Mouse (Mus musculus) intestine, embryonic 16.5 days (tissue): ENCODE results near the gene Flnb. TPM values are rescaled to one million over a fixed set of nuclear protein-coding genes. Genes with fewer than 3 reads are reported as not detected.

Experiments used
- ATAC-seq: fragments of 200-750 bp; cut with Nextera tagmentation; 2 replicates; pipeline ENCODE4 v1.8.0; 2017; ENCODE audit warnings: moderate TSS enrichment, moderate library complexity
- H3K27ac ChIP-seq: fragments of 300-500 bp; sonication (generic); 2 replicates; pipeline ENCODE4 v1.5.1; 2014; ENCODE audit warnings: mild to moderate bottlenecking, low read length
- H3K27me3 ChIP-seq: fragments of 300-500 bp; sonication (generic); replicated peaks from 2 replicates; pipeline ENCODE4 v1.6.1; 2014; ENCODE audit warnings: low read length, control low read depth, mixed read lengths; ENCODE audit not compliant: control insufficient read depth, insufficient read depth
- H3K36me3 ChIP-seq: fragments of 300-500 bp; sonication (generic); 2 replicates; pipeline ENCODE4 v1.6.1; 2014; ENCODE audit warnings: low read length, control low read depth; ENCODE audit not compliant: control insufficient read depth, insufficient read depth
- H3K4me1 ChIP-seq: fragments of 300-500 bp; sonication (generic); 2 replicates; pipeline ENCODE4 v1.6.1; 2014; ENCODE audit warnings: low read length, control low read depth, mixed read lengths; ENCODE audit not compliant: control insufficient read depth, insufficient read depth
- H3K4me2 ChIP-seq: fragments of 300-500 bp; sonication (generic); 2 replicates; pipeline ENCODE4 v1.6.1; 2014; ENCODE audit warnings: low read depth, low read length, control low read depth
- H3K4me3 ChIP-seq: fragments of 300-500 bp; sonication (generic); 2 replicates; pipeline ENCODE4 v1.5.1; 2014; ENCODE audit warnings: mild to moderate bottlenecking, low read length
- H3K9ac ChIP-seq: fragments of 300-500 bp; sonication (generic); 2 replicates; pipeline ENCODE4 v1.6.1; 2014; ENCODE audit warnings: low read depth, low read length
- H3K9me3 ChIP-seq: fragments of 300-500 bp; sonication (generic); 2 replicates; pipeline ENCODE4 v1.6.1; 2016; ENCODE audit warnings: low read length, control low read depth; ENCODE audit not compliant: control insufficient read depth
- WGBS: fragments of 180-500 bp; shearing (Covaris S2); extraction: QIAGEN DNeasy Blood & Tissue Kit; methylation state at CpG from one replicate; pipeline ENCODE4 v1.1.7; 2014; 5-methylcytosine and 5-hydroxymethylcytosine counted together
- polyA plus RNA-seq: library from polyadenylated mRNA; unstranded; fragments of >200 nt; fragmentation: Nextera tagmentation; extraction: Ambion mirVana; gene quantifications from 2 replicates; pipeline ENCODE4 v1.2.1, GENCODE M21; 2015

Gene Flnb
- polyA plus RNA-seq, 1 experiment from 2014 or later: 14.7 TPM

DNA sequence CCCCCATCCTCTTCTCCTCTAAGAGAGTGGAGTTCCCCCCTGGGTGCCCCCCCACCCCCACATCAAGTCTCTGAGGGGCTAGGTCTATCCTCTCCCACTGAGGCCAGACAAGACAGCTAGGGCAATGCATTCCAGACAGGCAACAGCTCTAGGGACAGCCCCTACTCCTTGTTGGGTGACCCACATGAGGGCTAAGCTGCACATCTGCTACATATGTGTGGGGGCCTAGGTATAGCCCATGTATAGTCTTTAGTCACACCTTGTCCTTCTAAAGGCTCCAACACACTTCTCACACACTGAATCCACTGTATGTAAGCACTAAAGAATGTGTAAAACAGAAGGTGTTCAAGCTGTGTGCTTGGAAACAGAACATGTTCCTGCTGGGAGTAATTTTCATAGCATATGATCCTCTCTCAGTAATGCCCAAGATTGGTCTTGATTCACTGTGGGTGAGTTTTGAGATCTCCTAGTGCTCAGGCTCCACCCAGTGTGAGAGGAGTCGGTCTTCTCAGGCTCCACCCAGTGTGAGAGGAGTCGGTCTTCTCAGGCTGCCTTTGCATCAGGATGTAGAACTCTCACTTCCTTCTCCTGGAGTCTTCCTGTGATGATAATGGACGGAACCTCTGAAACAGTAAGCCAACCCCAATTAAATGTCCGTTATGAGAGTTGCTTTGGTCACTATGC, 13.7 kb upstream of the Flnb start:
- no peak for ATAC-seq
- H3K4me3 ChIP-seq: no peak overlapping the region
- no peaks in the 10 kb centered on the region; the same call in 1 of the 2 replicates for H3K9me3 ChIP-seq
- H3K4me2 ChIP-seq: no peak overlapping the region
- H3K27me3 ChIP-seq: no peaks in the 10 kb centered on the region
- peaks cover 4% of the 10 kb centered on the region; the same call in 1 of the 2 replicates for H3K4me1 ChIP-seq
- no peaks in the 10 kb centered on the region for H3K36me3 ChIP-seq
- H3K27ac ChIP-seq: no peak overlapping the region
- WGBS: 52% methylated on average over 4 of the region's 4 CpGs
- H3K9ac ChIP-seq: no peak overlapping the region

GRCm38 (mm10) chr14:7804558-7804905, 13.2 kb upstream of the Flnb start:
- H3K27me3 ChIP-seq: no peaks in the 10 kb centered on the region
- H3K4me2 ChIP-seq: no peak overlapping the region
- 86% methylated on average over 2 of the region's 2 CpGs for WGBS
- no peaks in the 10 kb centered on the region; the same call in 1 of the 2 replicates for H3K9me3 ChIP-seq
- ATAC-seq: no peak
- H3K4me1 ChIP-seq: peaks cover 9% of the 10 kb centered on the region
- H3K9ac ChIP-seq: no peak overlapping the region
- H3K4me3 ChIP-seq: no peak overlapping the region
- H3K27ac ChIP-seq: no peak overlapping the region
- no peaks in the 10 kb centered on the region for H3K36me3 ChIP-seq

- H3K4me1 ChIP-seq: peaks cover 10% of the 10 kb centered on the region
- no peaks in the 10 kb centered on the region for H3K36me3 ChIP-seq
- H3K4me2 ChIP-seq: no peak overlapping the region
- H3K27ac ChIP-seq: peak overlapping the region; percentile 38; the same call in 1 of the 2 replicates
- 53% methylated on average over 4 of the region's 4 CpGs for WGBS
- no peaks in the 10 kb centered on the region; the same call in 1 of the 2 replicates for H3K9me3 ChIP-seq
- peak; percentile 80 for ATAC-seq
- no peaks in the 10 kb centered on the region for H3K27me3 ChIP-seq
- no peak overlapping the region for H3K9ac ChIP-seq
- H3K4me3 ChIP-seq: no peak overlapping the region
Measured at GRCm38 (mm10) chr14:7807711-7808110, 10.0 kb upstream of the Flnb start.

- H3K27me3 ChIP-seq: no peaks in the 10 kb centered on the region
- peak overlapping the region; percentile 40; the same call in 1 of the 2 replicates for H3K9ac ChIP-seq
- peaks cover 10% of the 10 kb centered on the region for H3K4me1 ChIP-seq
- H3K4me2 ChIP-seq: no peak overlapping the region
- WGBS: 61% methylated on average over 11 of the region's 11 CpGs
- H3K9me3 ChIP-seq: no peaks in the 10 kb centered on the region; the same call in 1 of the 2 replicates
- no peaks in the 10 kb centered on the region for H3K36me3 ChIP-seq
- H3K4me3 ChIP-seq: no peak overlapping the region
- H3K27ac ChIP-seq: peak overlapping the region; percentile 73
- ATAC-seq: peak; percentile 39
Measured at GRCm38 (mm10) chr14:7808501-7808981, 9.2 kb upstream of the Flnb start.

- 68% methylated on average over 12 of the region's 12 CpGs for WGBS
- Histone ChIP-seq H3K27me3 (no peaks in the 10 kb centered on the region), H3K4me2 (no peak overlapping the region), H3K36me3 (no peaks in the 10 kb centered on the region), H3K27ac (peak overlapping the region; percentile 73), H3K9ac (peak overlapping the region; percentile 37), H3K4me3 (no peak overlapping the region), H3K9me3 (no peaks in the 10 kb centered on the region; the same call in 1 of the 2 replicates), H3K4me1 (peaks cover 10% of the 10 kb centered on the region)
- peak; percentile 61 for ATAC-seq
Measured at GRCm38 (mm10) chr14:7809043-7809955, 8.5 kb upstream of the Flnb start.

GRCm38 (mm10) chr14:7818463-7819121, 835 bp downstream of the Flnb start:
- peak overlapping the region; percentile 86 for H3K27ac ChIP-seq
- WGBS: under 1% methylated on average over 36 of the region's 36 CpGs
- H3K9ac ChIP-seq: peak overlapping the region; percentile 86
- no peaks in the 10 kb centered on the region for H3K27me3 ChIP-seq
- peak overlapping the region; percentile 82 for H3K4me3 ChIP-seq
- H3K9me3 ChIP-seq: no peaks in the 10 kb centered on the region
- ATAC-seq: peak; percentile 37
- no peaks in the 10 kb centered on the region for H3K36me3 ChIP-seq
- H3K4me1 ChIP-seq: peaks cover 35% of the 10 kb centered on the region
- H3K4me2 ChIP-seq: peak overlapping the region; percentile 79

DNA sequence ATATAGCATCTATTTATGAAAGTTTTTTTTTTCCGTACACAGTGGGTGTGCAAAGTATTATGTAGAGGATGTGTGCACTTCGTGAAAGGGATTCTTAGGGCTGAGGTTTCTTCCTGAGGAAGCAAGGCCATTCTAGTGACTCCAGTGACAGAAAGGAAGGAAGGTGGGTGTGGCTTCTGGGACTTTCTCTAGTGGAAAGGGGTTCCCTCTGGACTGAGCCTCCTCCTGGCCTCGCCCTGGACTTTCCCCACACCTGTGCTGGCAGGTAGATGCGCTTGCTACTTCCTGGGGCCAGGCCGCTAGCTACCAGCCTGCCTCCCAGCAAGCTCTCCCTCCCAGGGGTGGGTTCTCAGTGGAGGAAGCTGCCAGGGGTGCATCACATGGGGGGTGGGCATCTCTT, 1.7 kb downstream of the Flnb start:
- peak; percentile 49 for ATAC-seq
- 44% methylated on average over 5 of the region's 5 CpGs for WGBS
- Histone ChIP-seq H3K27me3 (no peaks in the 10 kb centered on the region), H3K9me3 (no peaks in the 10 kb centered on the region), H3K4me3 (peak overlapping the region; percentile 82), H3K9ac (peak overlapping the region; percentile 86), H3K36me3 (no peaks in the 10 kb centered on the region), H3K4me1 (peaks cover 39% of the 10 kb centered on the region), H3K27ac (no peak overlapping the region), H3K4me2 (peak overlapping the region; percentile 79)

- H3K9me3 ChIP-seq: no peaks in the 10 kb centered on the region
- no peaks in the 10 kb centered on the region for H3K36me3 ChIP-seq
- 0 out of 2 replicates have a peak overlapping the region, but pooled peaks have one; percentile 8 for H3K4me2 ChIP-seq
- H3K4me3 ChIP-seq: no peak overlapping the region
- no peaks in the 10 kb centered on the region for H3K27me3 ChIP-seq
- WGBS: 52% methylated on average over 8 of the region's 8 CpGs
- ATAC-seq: no peak
- H3K27ac ChIP-seq: no peak overlapping the region
- no peak overlapping the region for H3K9ac ChIP-seq
- H3K4me1 ChIP-seq: peaks cover 54% of the 10 kb centered on the region
Measured at GRCm38 (mm10) chr14:7821341-7821740, 3.6 kb downstream of the Flnb start.

DNA sequence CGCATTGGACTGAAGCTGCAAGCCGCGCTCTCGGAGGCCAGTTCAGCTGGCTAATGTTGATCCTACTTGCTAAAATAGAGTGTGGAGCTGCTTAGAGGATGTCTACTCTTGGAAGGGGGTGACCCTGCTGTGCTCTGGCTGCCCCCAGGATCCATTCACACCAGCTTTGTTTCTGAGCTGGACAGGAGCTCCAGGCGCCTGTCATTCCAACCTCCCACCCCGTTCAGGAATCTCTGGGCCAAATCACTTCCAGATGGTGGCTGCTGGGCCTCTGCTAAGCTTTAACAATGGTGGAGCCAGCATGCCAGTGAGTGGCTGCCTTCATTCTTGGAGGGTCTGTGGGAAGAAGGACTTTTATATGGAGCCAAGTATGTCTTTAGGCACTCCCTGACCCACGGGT, 4.9 kb downstream of the Flnb start:
- Histone ChIP-seq H3K36me3 (no peaks in the 10 kb centered on the region), H3K4me1 (peaks cover 63% of the 10 kb centered on the region), H3K27me3 (no peaks in the 10 kb centered on the region), H3K9me3 (no peaks in the 10 kb centered on the region), H3K4me3 (no peak overlapping the region), H3K27ac (0 out of 2 replicates have a peak overlapping the region, but pooled peaks have one; percentile 34), H3K4me2 (0 out of 2 replicates have a peak overlapping the region, but pooled peaks have one; percentile 1), H3K9ac (no peak overlapping the region)
- 48% methylated on average over 7 of the region's 7 CpGs for WGBS
- no peak for ATAC-seq
